ENCODE assay signal across 4 mouse cellular contexts in genomic region chrX:105165007-105165406, GRCm38 (mm10). TPM values are rescaled to one million over a fixed set of nuclear protein-coding genes. Genes with fewer than 3 reads are reported as not detected.
ATAC-seq lines count a peak whose summit lies in the region.

No protein-coding gene starts in this region.

- ATAC-seq in common myeloid progenitor, adult 5-6 weeks (replicated peaks; ENCODE audit: low read depth, poor library complexity, severe bottlenecking): 0 out of 2 replicates have a peak, but pooled peaks have one; percentile 39
- ATAC-seq in granulocyte monocyte progenitor cell, adult 5-6 weeks (replicated peaks; ENCODE audit: poor library complexity, severe bottlenecking): peak; percentile 69
- ATAC-seq in megakaryocyte, adult 5-6 weeks (ENCODE audit: poor library complexity, severe bottlenecking): peak; percentile 56; the same call in 1 of the 2 replicates
- ATAC-seq in megakaryocyte progenitor cell, adult 5-6 weeks (replicated peaks; ENCODE audit: poor library complexity): peak; percentile 61; the same call in 1 of the 2 replicates

RNA-seq across cellular contexts. Expression of gene Magee1, which starts 44.8 kb away (rescaled TPM):
- total RNA-seq in common myeloid progenitor, adult 5-6 weeks (2017): 0.44 and 2.0 TPM in 2 replicates
- total RNA-seq in granulocyte monocyte progenitor cell, adult 5-6 weeks (2014; fragmentation: Nextera tagmentation): 0.13 and 0.41 TPM in 2 replicates
- total RNA-seq in granulocyte monocyte progenitor cell, adult 5-6 weeks (2017): 0.39 and 0.82 TPM in 2 replicates
- 1.3 and 1.4 TPM in 2 replicates for total RNA-seq in megakaryocyte, adult 5-6 weeks (2015)
- total RNA-seq in megakaryocyte, adult 5-6 weeks (2017): 0.95 and 2.4 TPM in 2 replicates
- total RNA-seq in megakaryocyte progenitor cell, adult 5-6 weeks (2015): 0.54 and 0.89 TPM in 2 replicates
- 0.37 and 0.84 TPM in 2 replicates for total RNA-seq in megakaryocyte progenitor cell, adult 5-6 weeks (2017)

Comparison
In these comparisons a context has a peak if more than half of its experiments do, and no peak if none do; other contexts are left out.
1. Peak in every context shown above with its lines: ATAC-seq.